Mouse (Mus musculus) embryo, embryonic 10 days (tissue): ENCODE measurements around the gene Adap1.

ENCODE experiments used
- DNase-seq: peaks from one replicate; pipeline ENCODE4 v3.0.0-alpha.2; 2015; ENCODE audit warnings: low spot score

Gene Adap1

GRCm38 (mm10) chr5:139252081-139252909 lies 73.1 kb downstream of the Adap1 start, which contains the start of gene Get4:
Gene Get4, plus strand, starts transcription at chr5:139252324.
- peak; percentile 97 for DNase-seq

GRCm38 (mm10) chr5:139251736-139252080 lies 73.7 kb downstream of the Adap1 start:
- DNase-seq = no peak

GRCm38 (mm10) chr5:139251279-139251678 lies 74.1 kb downstream of the Adap1 start:
- DNase-seq = no peak

DNA sequence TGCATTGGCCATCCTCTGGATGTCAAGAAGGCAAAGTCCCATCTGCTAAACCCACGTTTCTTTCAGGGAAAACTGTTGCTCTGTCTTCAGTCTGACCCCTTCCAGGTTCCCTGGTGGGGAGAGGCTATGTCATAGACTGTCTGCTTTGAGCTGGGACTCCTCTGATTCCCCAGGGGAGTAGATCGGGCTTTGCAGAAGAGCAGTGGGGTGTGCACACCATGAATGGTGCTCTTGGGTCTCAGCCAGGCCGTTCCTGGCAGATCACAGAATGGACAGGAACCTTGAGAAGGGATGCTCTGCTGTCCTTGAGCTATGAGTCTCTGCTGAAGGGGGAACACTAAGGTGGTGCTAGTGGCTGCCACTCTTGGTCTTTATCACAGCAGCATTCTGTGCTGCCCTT lies 76.6 kb downstream of the Adap1 start:
- DNase-seq = no peak

DNA sequence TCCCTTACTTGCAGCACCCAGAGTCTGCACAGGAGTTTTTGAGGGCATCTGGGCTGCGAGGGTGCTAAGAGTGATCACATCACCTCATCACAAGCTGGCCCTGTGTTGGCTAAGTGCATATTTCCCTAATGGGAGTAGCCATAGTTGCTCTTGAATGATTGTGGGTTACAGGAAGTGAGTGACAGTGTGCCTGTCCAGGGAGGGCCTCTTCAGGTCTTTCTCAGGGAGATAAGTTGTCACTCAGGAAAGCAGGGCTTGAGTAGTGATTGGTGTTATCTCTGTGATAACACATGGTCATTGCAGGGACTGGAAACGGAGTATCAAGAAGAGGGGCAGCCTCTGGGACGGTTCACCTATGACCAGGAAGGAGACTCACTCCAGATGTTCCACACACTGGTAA lies 77.7 kb downstream of the Adap1 start:
- no peak for DNase-seq

DNA sequence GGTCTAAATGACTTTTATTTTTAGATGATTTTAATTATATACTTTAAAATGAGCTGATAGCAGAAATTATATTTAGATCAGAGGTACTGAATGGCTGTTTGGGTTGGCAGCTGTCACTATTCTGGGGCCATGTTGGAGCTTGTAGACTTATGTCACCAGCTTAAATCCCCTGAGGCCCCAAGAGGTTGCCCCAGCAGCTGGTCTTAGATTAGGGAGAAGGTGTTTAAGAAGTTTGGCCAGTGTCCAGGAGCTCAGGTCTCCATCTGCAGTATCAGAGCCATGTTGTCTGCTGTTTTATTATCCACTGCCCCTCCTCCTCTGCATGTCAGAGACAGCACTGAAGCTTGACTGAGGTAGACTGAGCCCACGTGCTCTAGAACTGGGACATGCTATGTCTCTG lies 82.0 kb downstream of the Adap1 start:
- no peak for DNase-seq

- no peak for DNase-seq
These were observed 84.2 kb downstream of the Adap1 start for GRCm38 (mm10) chr5:139241022-139241761.

DNA sequence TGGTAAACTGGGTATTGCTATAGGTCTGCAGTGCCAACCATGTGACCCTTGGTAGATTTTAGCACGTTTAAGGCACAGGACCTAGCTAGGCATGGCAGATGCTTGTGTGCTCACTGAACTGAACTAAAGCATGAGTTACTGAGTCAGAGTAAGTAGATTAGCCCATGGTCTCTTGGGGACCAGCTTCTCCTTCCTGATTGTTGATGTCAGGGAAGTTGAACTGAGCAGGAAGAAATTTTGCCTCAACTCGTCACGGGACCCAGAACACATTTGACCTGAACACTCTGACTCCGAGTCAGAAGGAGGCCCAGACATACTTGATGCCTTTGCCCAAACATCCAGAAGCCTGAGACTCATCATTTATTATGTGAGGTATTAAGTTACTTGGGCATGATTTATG lies 88.0 kb downstream of the Adap1 start:
- DNase-seq = no peak

GRCm38 (mm10) chr5:139234423-139234822 lies 91.0 kb downstream of the Adap1 start:
- no peak for DNase-seq

GRCm38 (mm10) chr5:139232083-139232482 lies 93.3 kb downstream of the Adap1 start:
- DNase-seq = no peak

GRCm38 (mm10) chr5:139229716-139230115 lies 95.7 kb downstream of the Adap1 start:
- no peak for DNase-seq

- DNase-seq = no peak
These were observed 97.1 kb downstream of the Adap1 start for GRCm38 (mm10) chr5:139228318-139228717.

DNA sequence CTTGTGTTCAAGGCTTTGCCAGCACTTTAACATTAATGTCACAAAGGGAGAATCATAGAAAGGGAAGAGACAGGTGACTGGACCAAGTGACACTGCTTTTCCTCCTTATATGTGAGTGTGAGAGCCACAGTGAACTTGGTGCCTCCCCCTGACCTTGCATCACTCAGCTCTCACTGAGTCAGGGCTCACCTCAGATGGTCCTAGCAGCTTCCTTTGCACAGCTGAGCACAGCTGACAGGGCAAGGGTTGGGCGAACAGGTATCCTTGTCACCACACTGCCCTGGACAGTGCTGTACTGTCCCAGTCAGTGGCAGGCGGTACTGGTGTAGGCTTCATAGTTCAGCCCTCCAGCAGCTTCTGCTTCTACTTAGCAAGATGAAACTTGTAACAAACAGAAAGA lies 97.8 kb downstream of the Adap1 start:
- no peak for DNase-seq

- no peak for DNase-seq
These were observed 98.2 kb downstream of the Adap1 start for GRCm38 (mm10) chr5:139227236-139227635.

GRCm38 (mm10) chr5:139223331-139223730 lies 102.1 kb downstream of the Adap1 start:
- no peak for DNase-seq
